Mouse (Mus musculus) bone marrow macrophage, adult 2 months (primary cell): ENCODE measurements at regions not wholly inside any gene's neighbourhood (a gene's known extent, or its start where the extent isn't known, plus 50 kb on each side); places are given as distances from the start of the nearest gene placed in this dataset.

Experiments
- H3K27ac ChIP-seq: 2 replicates; pipeline ENCODE4 v1.5.1; 2012; ENCODE audit warnings: low read depth, low read length; ENCODE audit not compliant: insufficient read depth
- H3K4me1 ChIP-seq: 2 replicates; pipeline ENCODE4 v1.6.1; 2012; ENCODE audit warnings: low read length; ENCODE audit not compliant: control insufficient read depth, insufficient read depth
- H3K4me3 ChIP-seq: 2 replicates; pipeline ENCODE4 v1.5.1; 2012; ENCODE audit warnings: mild to moderate bottlenecking, low read length, moderate library complexity; ENCODE audit not compliant: insufficient read depth
- CTCF ChIP-seq: IDR thresholded peaks from 2 replicates; pipeline ENCODE4 v1.5.1; 2012; ENCODE audit warnings: low read depth, mild to moderate bottlenecking, low read length, moderate library complexity
- POLR2A ChIP-seq: IDR thresholded peaks from 2 replicates; pipeline ENCODE4 v1.6.1; 2012; ENCODE audit warnings: mild to moderate bottlenecking, low read depth, low read length, borderline replicate concordance

DNA sequence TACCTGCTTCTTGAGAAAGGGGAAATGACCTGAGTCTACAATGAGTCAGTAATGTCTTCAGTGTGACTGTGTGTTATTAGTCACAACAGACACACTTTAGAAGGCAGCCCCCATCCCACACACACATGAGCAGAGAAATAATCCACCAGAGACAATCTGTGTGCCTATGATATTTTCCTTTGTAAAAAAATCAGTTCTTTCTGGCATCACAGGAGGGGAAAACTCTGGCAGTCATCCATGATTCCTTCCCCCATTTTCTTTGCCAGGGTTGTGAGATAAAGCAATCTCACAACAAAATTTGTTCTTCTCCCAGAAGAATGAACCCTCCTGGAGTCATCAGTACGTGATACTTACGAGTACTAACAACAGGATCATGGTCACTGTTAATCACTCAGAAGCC is 236.2 kb downstream of the 1500009L16Rik start:
- Histone ChIP-seq H3K4me3 (no peak overlapping the region), H3K27ac (no peak overlapping the region)
- TF ChIP-seq POLR2A (no peak), CTCF (no peak)

DNA sequence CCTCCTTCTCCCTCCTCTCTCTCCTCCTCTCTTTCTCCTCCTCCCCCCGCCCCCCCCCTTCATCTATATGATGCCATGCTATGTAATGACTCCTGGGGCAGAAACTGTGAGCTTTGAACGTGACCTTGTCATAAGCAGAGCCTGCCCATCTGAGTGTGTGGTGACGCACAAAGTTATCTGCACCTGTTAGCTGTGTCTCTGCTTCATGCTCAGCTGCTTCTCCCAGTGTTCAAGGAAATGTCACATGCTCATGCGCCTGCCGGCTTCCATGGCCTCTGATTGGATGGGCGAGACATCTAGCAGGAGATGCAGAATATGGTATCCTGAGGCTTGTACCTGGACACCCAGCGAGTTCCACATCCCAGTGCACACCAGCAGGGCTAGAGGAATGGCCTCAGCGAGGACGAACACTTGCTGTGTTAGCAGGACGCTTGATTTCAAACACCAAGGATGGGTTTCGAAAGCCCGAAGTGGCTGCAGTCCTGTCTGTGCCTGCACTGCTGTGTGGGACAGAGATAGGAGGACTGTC is 240.6 kb downstream of the 1500009L16Rik start:
- TF ChIP-seq POLR2A (no peak), CTCF (no peak)
- Histone ChIP-seq H3K4me1 (no peaks in the 10 kb centered on the region), H3K4me3 (no peak overlapping the region), H3K27ac (no peak overlapping the region)

More for the DNA sequence above, 236.2 kb downstream of the 1500009L16Rik start:
- no peaks in the 10 kb centered on the region for H3K4me1 ChIP-seq

DNA sequence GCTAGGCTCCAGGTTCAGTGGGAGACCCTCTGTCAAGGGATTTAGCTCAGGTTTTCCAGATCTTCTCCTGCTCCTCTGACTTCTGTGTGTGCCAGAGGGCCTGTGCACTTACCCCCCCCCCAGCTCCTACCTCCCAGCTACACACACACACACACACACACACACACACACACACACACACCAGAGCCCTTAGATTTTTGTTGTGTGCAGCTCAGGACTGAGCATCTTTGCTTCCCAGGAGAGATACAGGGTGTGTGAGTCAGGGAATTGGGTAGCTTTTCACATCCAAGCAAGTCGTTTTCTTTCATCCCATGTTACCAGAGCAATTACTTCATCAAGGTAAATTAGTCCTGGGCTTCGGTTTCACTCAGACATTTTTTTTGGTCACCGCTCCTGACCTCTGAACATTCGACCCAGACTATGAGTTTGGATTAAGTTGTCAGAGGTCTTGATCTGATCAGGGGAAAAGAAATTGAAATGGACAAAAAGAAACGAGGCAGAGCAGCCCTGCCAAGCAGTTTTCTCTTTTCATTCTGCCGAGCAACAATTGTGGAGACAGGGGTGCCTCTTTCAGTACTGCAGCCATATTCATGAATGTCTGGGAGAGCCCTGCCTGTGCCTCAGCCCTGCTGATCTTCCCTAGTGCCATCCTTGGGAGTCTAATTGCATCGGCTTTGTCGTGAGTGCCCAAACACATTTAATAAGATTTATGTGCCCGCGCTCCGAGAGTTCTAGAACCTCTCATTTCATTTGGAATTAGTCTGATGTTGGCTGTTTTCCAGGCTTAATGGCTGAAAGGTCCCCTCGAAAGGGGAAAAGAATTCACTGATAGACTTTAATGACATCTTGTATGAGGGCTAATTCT is 241.3 kb downstream of the 1500009L16Rik start:
- Histone ChIP-seq H3K27ac (no peak overlapping the region), H3K4me1 (no peaks in the 10 kb centered on the region), H3K4me3 (no peak overlapping the region)
- TF ChIP-seq POLR2A (no peak), CTCF (no peak)

DNA sequence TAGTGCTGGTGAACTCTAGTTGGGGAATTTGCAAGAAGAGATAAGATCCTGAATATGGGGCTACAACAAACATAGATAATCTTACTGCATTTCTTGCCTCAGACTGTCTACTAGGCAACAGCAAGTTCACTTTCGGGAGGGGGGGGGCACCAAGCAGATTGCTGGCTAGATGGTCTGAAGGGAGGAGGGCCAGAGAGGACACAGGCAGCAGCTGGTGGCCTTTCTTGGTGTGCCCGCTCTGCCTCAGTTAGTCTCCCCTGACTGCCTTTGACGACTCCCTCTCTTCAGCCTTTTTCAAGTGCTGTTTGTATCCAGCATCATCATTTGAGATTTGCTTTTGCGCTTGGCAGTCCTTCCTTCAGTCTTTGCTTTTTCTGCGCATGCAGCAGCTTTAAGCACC is 242.2 kb downstream of the 1500009L16Rik start:
- Histone ChIP-seq H3K27ac (no peak overlapping the region), H3K4me1 (no peaks in the 10 kb centered on the region), H3K4me3 (no peak overlapping the region)
- TF ChIP-seq CTCF (no peak), POLR2A (no peak)

DNA sequence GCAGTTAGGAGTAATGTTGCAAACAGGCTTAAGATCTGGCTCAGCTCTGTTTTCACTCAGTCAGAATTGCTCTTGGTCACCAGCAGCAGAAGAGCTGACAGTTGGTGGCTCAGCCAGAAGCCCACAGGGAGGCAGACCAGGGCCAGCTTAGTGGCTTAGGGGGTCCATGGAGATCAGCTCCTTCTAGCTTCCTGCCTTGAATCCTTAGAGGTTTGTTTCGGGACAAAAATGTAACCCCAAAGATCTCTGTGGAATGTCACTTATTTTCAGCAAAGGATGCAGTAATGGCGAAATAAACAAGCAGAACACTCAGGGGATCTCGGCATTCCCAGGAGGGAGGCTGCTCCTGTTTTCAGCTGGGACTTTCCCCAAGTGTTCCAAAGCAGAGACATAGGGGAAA is 247.8 kb downstream of the 1500009L16Rik start:
- no peak overlapping the region for H3K4me3 ChIP-seq
- H3K4me1 ChIP-seq, result no peaks in the 10 kb centered on the region
- TF ChIP-seq POLR2A (no peak), CTCF (no peak)
- H3K27ac ChIP-seq, result no peak overlapping the region

DNA sequence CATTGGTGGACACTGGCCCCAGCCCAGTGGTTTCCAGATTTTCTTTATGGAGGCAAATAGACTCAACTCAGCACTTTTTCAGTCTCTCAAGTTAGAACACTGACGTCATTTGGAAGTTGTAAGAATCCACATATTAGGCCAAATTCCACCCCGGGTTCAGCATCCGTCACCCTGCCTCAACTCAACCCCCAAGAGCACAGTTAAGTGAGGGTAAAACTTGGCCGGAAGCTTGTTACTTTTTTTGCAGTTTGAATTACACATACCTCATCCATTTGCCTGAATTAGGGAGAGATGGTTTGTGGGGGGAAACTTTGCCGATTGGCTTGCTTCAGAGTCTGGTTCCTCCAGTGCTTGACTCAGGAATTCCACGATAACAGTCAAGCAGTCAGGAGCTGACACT is 251.9 kb downstream of the 1500009L16Rik start:
- no peak overlapping the region for H3K27ac ChIP-seq
- no peaks in the 10 kb centered on the region for H3K4me1 ChIP-seq
- H3K4me3 ChIP-seq, result no peak overlapping the region
- no peak for TF ChIP-seq POLR2A
- TF ChIP-seq CTCF, result no peak

DNA sequence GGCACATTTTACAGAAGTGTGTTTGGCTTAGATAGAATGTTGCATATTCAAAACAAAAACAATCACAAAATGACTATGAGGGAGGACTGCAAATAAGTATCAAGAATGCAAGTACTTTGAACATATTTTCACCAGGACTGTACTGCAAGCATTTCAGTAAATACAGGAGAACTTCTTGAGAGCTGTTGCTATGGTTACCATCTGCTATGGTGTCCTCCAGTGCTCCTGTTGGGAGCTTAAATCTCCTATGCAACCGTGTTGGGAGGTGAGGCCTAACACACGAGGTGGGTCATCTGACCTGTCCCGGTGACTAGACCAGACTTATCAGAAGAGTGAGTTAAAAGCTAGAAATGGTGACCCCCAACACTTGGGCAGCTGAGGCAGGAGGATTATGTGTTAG is 253.9 kb downstream of the 1500009L16Rik start:
- Histone ChIP-seq H3K4me1 (no peaks in the 10 kb centered on the region), H3K4me3 (no peak overlapping the region), H3K27ac (no peak overlapping the region)
- TF ChIP-seq POLR2A (no peak), CTCF (no peak)

DNA sequence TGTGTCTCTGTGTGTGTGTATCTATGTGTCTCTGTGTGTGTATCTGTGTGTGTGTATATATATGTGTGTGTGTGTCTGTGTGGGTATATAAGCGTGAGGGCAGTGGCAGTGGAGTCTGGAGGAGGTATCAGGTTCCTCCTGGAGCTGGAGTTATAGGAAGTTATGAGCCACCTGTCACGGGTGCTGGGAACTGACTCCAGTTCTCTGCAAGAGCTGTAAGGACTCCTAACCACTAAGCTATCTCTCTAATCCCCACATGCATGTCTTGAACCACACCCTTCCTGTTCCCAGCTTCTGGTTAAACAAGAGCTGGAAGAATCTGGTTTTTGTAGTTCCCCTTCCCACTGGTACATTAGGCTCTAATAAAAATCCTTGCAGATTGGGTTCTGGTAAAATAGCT is 257.3 kb downstream of the 1500009L16Rik start:
- Histone ChIP-seq H3K4me3 (no peak overlapping the region), H3K27ac (no peak overlapping the region), H3K4me1 (no peaks in the 10 kb centered on the region)
- TF ChIP-seq CTCF (no peak), POLR2A (no peak)

DNA sequence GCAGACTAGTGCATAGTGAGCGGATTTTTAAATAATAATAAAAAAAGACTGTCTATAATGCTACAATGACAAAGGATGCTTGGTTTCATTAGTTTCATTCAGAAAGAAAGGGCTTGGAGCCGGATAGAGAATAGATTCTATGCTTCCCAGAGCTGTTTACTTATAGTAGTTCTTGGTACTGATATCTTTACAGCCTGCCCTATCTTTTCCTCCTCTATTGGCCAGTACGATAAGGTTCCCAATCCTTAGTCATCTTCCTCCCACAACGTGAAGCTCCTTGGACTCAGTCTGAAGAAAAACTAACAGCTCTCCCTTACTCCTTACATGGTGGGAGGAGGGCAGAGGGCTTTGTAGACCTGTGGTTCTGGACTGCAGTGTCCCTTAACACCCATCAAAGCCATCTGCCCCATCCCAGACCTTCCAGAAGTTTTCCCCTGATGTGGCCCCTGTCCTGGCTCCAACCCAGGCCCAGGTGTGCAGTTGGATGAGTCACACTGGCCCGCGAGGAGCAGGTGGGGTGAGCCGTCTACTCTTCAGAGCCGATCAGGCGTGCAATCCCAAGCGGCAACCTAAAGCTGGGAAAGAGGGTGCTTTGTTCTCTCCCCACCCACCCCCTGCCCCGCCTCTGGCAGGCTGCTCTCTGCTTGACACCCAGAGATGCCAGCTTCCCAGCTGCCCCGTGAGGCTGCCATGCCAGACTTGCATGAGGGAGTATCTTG is 262.2 kb downstream of the 1500009L16Rik start:
- Histone ChIP-seq H3K4me1 (no peaks in the 10 kb centered on the region), H3K27ac (no peak overlapping the region), H3K4me3 (no peak overlapping the region)
- TF ChIP-seq CTCF (no peak), POLR2A (no peak)
